Mouse (Mus musculus) layer of hippocampus, postnatal 25 days (tissue): ENCODE measurements around the gene Ppm1n. TPM values are rescaled to one million over a fixed set of nuclear protein-coding genes. Genes with fewer than 3 reads are reported as not detected.

Source experiments
- DNase-seq, 2 experiments: peaks; one replicate each; pipeline ENCODE4 v3.0.0; 2022; ENCODE audit warnings: mixed read lengths in 2 of 2, low spot score in 1 of 2; ENCODE audit errors: extremely low spot score in 1 of 2
- total RNA-seq, 2 experiments: library from RNA; stranded (reverse); gene quantifications; 2 replicates each; pipeline ENCODE4 v1.2.3; 2021

The Ppm1n gene
- total RNA-seq, 2 experiments from 2014 or later: not detected

DNA sequence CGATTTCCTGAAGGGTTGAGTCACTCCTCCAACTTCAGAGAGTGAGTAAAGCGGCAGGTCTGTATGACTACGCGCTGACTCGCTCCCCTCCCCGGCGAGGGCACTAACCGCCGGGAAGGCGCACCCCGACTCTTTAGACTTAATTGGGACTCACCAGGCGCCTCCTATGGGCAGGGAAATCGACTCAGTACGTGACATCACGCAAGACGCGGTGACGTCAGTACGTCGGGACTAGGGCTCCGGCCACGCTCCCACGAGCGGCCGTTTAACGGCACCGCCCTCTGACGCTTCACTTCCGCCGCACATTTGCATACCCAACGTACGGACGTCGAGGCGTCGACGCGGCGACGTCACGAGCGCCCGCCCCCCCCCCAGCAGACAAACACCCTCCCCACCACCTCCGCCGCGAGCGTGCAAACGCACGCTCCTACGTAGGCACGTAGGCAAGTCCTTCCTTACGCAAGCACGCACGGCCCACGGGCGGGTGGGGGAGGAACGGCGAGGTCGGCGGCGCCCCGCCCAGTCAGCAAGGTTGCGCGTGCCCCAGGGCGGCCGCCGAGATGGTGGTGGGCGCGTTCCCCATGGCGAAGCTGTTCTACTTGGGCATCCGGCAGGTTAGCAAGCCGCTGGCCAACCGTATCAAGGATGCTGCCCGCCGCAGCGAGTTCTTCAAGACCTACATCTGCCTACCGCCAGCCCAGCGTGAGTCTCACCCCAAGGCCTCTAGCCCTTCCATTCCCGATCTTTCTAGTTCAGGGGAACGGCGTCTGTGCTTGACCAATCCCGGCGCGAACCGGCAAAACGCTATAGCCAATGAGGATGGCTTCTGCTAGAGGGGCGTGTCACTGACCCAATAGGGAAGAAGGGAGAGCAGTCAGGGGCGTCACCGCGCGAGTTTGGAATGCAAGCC lies 51.7 kb downstream of the Ppm1n start, which contains the start of gene Opa3:
Gene Opa3, plus strand, starts transcription at position 452 of the 910 bp plus-strand sequence.
- DNase-seq: peak; percentile 98 to 99

- peak; percentile 33 to 53 for DNase-seq
Measured at GRCm38 (mm10) chr7:19226817-19227797, 52.8 kb downstream of the Ppm1n start.

Other genes with a start within 250 kb of the Ppm1n start
- under 1 TPM in 1 of 2 experiments, not detected in 1; 0.10 TPM for gene Rsph6a, start 225.4 kb downstream of the Ppm1n start, total RNA-seq
- gene Dmwd, start 203.8 kb downstream of the Ppm1n start, total RNA-seq: 100 to 1,000 TPM; 151 to 152 TPM
- 10 to 100 TPM; 26.7 to 39.3 TPM for gene Dmpk, start 196.2 kb downstream of the Ppm1n start, total RNA-seq
- gene Six5, start 185.5 kb downstream of the Ppm1n start, total RNA-seq: 1 to 10 TPM; 1.8 to 2.6 TPM
- under 1 TPM; 0.42 to 0.49 TPM for gene Gm4969, start 161.7 kb downstream of the Ppm1n start, total RNA-seq
- 10 to 100 TPM; 13.2 to 14.2 TPM for gene Fbxo46, start 160.2 kb downstream of the Ppm1n start, total RNA-seq
- gene Qpctl, start 130.8 kb downstream of the Ppm1n start, total RNA-seq: 10 to 100 TPM; 17.9 to 19.7 TPM
- 10 to 100 TPM; 72.4 to 84.8 TPM for gene Snrpd2, start 130.3 kb downstream of the Ppm1n start, total RNA-seq
- under 1 TPM; 0.37 to 0.77 TPM for gene Gipr, start 113.9 kb downstream of the Ppm1n start, total RNA-seq
- 100 to 1,000 TPM; 157 to 164 TPM for gene Eml2, start 103.6 kb downstream of the Ppm1n start, total RNA-seq
- 1 to 10 TPM; 2.2 to 2.5 TPM for gene Gpr4, start 67.5 kb downstream of the Ppm1n start, total RNA-seq
- gene Opa3, start 51.7 kb downstream of the Ppm1n start, total RNA-seq: 10 to 100 TPM; 36.5 to 41.5 TPM
- 10 to 100 TPM; 15.2 to 16.3 TPM for gene Vasp, start 8.2 kb downstream of the Ppm1n start, total RNA-seq
- 10 to 100 TPM; 85.9 to 96.3 TPM for gene Rtn2, start 2.6 kb upstream of the Ppm1n start, total RNA-seq
- gene Fosb, start 30.0 kb upstream of the Ppm1n start, total RNA-seq: 1 to 10 TPM; 5.2 to 9.8 TPM
- 10 to 100 TPM; 37.8 to 39.1 TPM for gene Ercc1, start 64.7 kb upstream of the Ppm1n start, total RNA-seq
- 10 to 100 TPM; 17.7 to 18.3 TPM for gene Cd3eap, start 79.4 kb upstream of the Ppm1n start, total RNA-seq
- 1 to 10 TPM; 4.5 to 4.8 TPM for gene Ppp1r13l, start 79.7 kb upstream of the Ppm1n start, total RNA-seq
- 10 to 100 TPM; 34.5 to 34.9 TPM for gene Ercc2, start 101.9 kb upstream of the Ppm1n start, total RNA-seq
- gene Klc3, start 124.0 kb upstream of the Ppm1n start, total RNA-seq: 1 to 10 TPM; 2.2 to 3.4 TPM
- gene Ckm, start 124.7 kb upstream of the Ppm1n start, total RNA-seq: not detected
- 100 to 1,000 TPM in 1 of 2 experiments, 10 to 100 TPM in 1; 92.8 to 105 TPM for gene Mark4, start 178.8 kb upstream of the Ppm1n start, total RNA-seq
- under 1 TPM; 0.37 to 0.38 TPM for gene Exoc3l2, start 183.3 kb upstream of the Ppm1n start, total RNA-seq
- gene Bloc1s3, start 228.3 kb upstream of the Ppm1n start, total RNA-seq: 1 to 10 TPM; 6.0 to 7.1 TPM
- 10 to 100 TPM; 20.1 to 21.1 TPM for gene Trappc6a, start 228.3 kb upstream of the Ppm1n start, total RNA-seq
- gene Nkpd1, start 237.8 kb upstream of the Ppm1n start, total RNA-seq: under 1 TPM; 0.49 to 0.66 TPM